In the genomic region with DNA sequence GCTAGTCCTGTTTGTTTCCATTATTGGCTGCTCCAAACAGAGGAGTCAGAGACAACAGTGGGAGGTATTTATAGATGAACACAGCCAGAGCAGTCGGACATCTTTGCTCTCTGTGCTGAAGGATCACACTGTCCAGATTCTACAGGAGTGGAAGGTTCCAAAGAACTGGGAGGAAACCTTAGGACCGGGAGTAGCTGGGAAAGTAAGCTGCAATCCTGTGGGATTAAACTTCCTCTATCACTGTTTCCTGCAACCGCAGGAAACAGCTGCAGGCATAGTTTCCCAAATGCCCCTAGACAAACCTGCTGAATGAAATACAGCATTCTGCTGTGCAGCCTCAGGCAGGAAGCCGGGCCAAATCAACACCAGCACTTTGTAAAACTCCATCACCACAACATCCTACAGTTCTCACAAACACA, we compare ENCODE assay signal across 9 mouse cellular contexts.
DNase-seq lines count a peak whose midpoint lies in the region; ATAC-seq lines count a peak whose summit lies in the region.
"Had no signal": no experiment of that assay in that cellular context is flagged by ENCODE, and none has a peak within 500 bp of the region (broad histone marks: within the 10 kb centered on the region; RNA-seq: fewer than 3 reads in every experiment).

No protein-coding gene starts in this region.

- DNase-seq in embryo, embryonic 10.5 days (ENCODE audit: low spot score) = peak; percentile 17
- no peak for DNase-seq in embryo, embryonic 9.5 days (ENCODE audit: extremely low spot score)
- DNase-seq in MN1 (ENCODE audit: low spot score) = no peak
- DNase-seq in adrenal gland, postnatal 14 days = no peak
- DNase-seq in gastrocnemius, adult 8-10 months (ENCODE audit: low spot score in 2 of 2) = no peak
- DNase-seq: adrenal gland, postnatal 25 days had no signal

- no peaks in the 10 kb centered on the region for H3K36me3 ChIP-seq in heart, embryonic 16.5 days (ENCODE audit: control insufficient read depth, insufficient read depth)
- no peaks in the 10 kb centered on the region for H3K36me3 ChIP-seq in limb, embryonic 13.5 days

- H3K4me3 ChIP-seq in brown adipose tissue, adult 24 weeks (ENCODE audit: insufficient read depth, low read depth, low read length) = no peak overlapping the region
- H3K4me3 ChIP-seq in heart, embryonic 16.5 days (ENCODE audit: low read length) = no peak overlapping the region
- no peak overlapping the region for H3K4me3 ChIP-seq in limb, embryonic 13.5 days

- ATAC-seq in heart, embryonic 16.5 days (replicated peaks; ENCODE audit: extremely low read depth, insufficient read depth, low FRiP score) = peak; percentile 47
- ATAC-seq in limb, embryonic 13.5 days (ENCODE audit: low FRiP score, low read depth) = no peak; the same call in 1 of the 2 replicates

- H3K9me3 ChIP-seq in heart, embryonic 16.5 days (replicated peaks; ENCODE audit: control insufficient read depth, low read length) = no peaks in the 10 kb centered on the region
- H3K9me3 ChIP-seq in limb, embryonic 13.5 days = no peaks in the 10 kb centered on the region

- 23% methylated on average over 4 of the region's 4 CpGs for WGBS in heart, embryonic 16.5 days
- WGBS in limb, embryonic 13.5 days = 17% methylated on average over 4 of the region's 4 CpGs

- H3K9ac ChIP-seq in heart, embryonic 16.5 days (ENCODE audit: low read length) = peak overlapping the region; percentile 7; the same call in 1 of the 2 replicates
- 0 out of 2 replicates have a peak overlapping the region, but pooled peaks have one; percentile 31 for H3K9ac ChIP-seq in limb, embryonic 13.5 days

- H3K27ac ChIP-seq in brown adipose tissue, adult 24 weeks (replicated peaks; ENCODE audit: low read depth, low read length) = peak overlapping the region; percentile 65
- H3K27ac ChIP-seq in heart, embryonic 16.5 days (ENCODE audit: low read length) = peak overlapping the region; percentile 80
- H3K27ac ChIP-seq in limb, embryonic 13.5 days = peak overlapping the region; percentile 76

- peak overlapping the region; percentile 9; the same call in 1 of the 2 replicates for H3K4me2 ChIP-seq in heart, embryonic 16.5 days (ENCODE audit: low read depth, low read length)
- H3K4me2 ChIP-seq in limb, embryonic 13.5 days (replicated peaks) = peak overlapping the region; percentile 28

- no peaks in the 10 kb centered on the region for H3K27me3 ChIP-seq in heart, embryonic 16.5 days (ENCODE audit: control insufficient read depth, insufficient read depth, low read length)
- no peaks in the 10 kb centered on the region for H3K27me3 ChIP-seq in limb, embryonic 13.5 days

- peaks cover 17% of the 10 kb centered on the region for H3K4me1 ChIP-seq in brown adipose tissue, adult 24 weeks (ENCODE audit: control insufficient read depth, insufficient read depth, insufficient read length, low read length)
- peaks cover 35% of the 10 kb centered on the region for H3K4me1 ChIP-seq in heart, embryonic 16.5 days (ENCODE audit: control insufficient read depth, insufficient read depth, low read length)
- H3K4me1 ChIP-seq in limb, embryonic 13.5 days = peaks cover 39% of the 10 kb centered on the region
